Mouse (Mus musculus) T-helper 17 cell (primary cell): Measurements from ENCODE around the gene Olfr884.

Source experiments
- in situ Hi-C, 2 experiments: fragments of 300-600 bp; cut with MboI, MseI; formaldehyde crosslinking; loops; 1 replicate in 1 of 2; 2 replicates in 1 of 2; pipeline ENCODE4 v1.15.1; 2025; ENCODE audit warnings: high pct_unique_total_duplicates in 2 of 2

Olfr884 gene

DNA sequence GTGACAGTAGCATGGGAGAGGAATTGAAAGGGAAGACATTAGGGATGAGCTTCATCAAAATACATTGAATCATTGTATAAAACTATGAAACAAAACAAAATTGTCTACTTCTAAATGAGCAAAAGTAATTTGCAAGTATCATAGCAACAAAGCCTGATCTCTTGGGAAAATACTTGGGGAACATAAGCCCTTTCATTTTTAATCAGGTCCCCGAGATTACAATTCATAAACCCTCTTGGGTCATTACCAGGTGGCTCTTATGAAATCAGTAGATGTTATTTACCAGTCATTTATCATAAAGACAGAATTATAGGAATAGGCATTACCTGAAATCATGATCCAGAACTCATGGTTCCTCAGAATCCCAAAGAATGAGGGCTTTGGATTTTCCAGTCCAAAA lies at the start of gene Olfr884:
Gene Olfr884 (plus strand): TSS at position 301 of the 400 bp plus-strand sequence.
- in situ Hi-C loops: no loop called here

DNA sequence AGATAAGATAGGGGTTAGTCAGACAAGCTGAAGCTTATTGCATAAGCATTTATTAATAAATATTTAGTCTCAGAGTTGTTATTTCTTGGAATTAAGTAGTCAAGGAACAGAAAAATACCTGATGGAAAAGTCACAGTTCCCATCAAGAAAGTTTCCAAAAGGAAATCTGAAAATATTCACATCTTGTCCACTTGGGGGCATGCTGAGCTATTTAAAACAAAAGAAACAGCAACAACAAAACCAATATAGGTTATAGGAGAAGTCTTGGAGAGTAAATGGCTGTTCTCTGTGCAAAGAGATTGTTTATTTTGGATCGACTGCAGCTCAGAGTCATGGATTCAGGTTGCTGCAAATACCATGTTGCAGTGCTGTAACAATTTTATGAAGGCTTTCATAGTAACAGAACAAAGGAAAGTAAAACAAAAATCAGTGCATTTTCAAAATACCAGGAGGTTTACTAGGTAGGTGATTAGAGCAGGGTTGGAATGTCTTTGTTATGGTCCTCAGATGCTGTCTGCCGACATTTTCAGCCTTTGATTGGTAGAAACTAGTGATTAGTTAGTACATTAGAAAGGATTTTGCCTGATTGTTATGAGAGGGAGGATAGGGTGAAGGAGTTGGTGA lies 47.7 kb upstream of the Olfr884 start:
- in situ Hi-C loops: no loop called here

DNA sequence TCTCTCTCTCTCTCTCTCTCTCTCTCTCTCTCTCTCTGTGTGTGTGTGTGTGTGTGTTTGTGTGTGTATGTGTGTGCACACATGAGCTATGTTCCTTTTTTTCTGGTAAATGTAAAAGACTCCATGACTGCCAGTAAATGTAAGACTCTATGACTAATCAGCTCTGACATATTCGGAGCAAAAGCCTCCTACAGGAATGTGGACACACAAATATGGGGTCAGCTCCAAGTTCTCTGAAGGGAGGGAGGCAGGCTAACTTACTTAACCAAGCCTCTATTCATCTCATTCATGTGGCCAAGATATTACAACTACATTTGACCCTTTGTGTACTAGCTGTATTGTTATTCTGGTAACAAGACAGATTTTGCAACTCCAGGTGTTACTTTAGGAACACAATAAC lies 46.3 kb upstream of the Olfr884 start:
- in situ Hi-C loops: no loop called here

DNA sequence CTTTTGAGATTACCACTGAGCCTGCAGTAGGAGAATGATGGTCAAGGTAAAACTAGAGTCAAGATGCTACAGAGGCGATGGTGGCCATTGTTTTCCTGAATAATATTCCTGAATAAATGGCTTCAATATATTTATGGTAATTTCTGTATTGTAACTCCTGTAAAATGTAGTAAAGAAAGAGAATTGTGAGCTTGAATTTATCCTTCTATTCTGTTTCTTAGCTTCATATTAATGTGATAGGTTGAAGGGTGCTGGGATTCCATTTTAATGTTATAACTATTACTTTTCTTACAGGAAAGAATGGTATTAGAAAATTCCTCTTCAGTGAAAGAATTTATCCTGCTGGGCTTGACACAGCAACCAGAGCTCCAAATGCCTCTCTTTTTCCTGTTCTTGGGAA lies 20.8 kb upstream of the Olfr884 start, which contains the start of gene Olfr883:
Gene Olfr883 (plus strand): TSS at position 301 of the 400 bp plus-strand sequence.
- in situ Hi-C loops: no loop called here

- in situ Hi-C loops: loop anchor here in 1 of 2 experiments (10.0 kb wide), 1 partner anchor 1374 kb away; no protein-coding TSS in a partner anchor
Observed at GRCm38 (mm10) chr9:38061022-38061421, 14.7 kb downstream of the Olfr884 start, which contains the start of gene Olfr885. Gene Olfr885 (plus strand): TSS chr9:38061322.

DNA sequence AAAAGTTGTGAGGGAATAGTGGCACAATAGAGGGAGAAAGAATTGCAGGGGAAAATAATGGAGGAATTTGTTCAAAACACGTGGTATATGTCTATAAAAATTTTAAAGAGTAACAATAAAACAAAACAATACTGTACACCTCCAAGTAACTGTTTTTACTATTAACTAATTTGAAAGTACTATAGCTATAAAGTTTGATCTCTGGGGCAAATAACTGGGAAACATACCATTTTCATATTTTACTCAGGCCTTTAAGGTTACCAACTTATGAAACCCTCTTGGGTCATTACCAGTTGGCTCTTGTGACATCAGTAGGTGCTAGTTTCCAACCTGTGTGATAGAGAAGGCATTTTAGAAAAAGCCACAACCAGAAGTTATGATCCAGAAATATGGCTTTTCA lies 37.4 kb downstream of the Olfr884 start, which contains the start of gene Olfr887:
Gene Olfr887 (plus strand): TSS at position 301 of the 400 bp plus-strand sequence.
- in situ Hi-C loops: no loop called here
